Mouse (Mus musculus) retina, embryonic 14.5 days (tissue): ENCODE data around the gene Cep68.
"Not testable (repeated sequence)": the region's sequence is repeated elsewhere in the genome, so short reads cannot be mapped to it uniquely, and the experiment has no call there.

Experiments used
- DNase-seq: peaks from one replicate; pipeline ENCODE4 v3.0.0-alpha.2; 2015; ENCODE audit warnings: low spot score

Gene Cep68

DNA sequence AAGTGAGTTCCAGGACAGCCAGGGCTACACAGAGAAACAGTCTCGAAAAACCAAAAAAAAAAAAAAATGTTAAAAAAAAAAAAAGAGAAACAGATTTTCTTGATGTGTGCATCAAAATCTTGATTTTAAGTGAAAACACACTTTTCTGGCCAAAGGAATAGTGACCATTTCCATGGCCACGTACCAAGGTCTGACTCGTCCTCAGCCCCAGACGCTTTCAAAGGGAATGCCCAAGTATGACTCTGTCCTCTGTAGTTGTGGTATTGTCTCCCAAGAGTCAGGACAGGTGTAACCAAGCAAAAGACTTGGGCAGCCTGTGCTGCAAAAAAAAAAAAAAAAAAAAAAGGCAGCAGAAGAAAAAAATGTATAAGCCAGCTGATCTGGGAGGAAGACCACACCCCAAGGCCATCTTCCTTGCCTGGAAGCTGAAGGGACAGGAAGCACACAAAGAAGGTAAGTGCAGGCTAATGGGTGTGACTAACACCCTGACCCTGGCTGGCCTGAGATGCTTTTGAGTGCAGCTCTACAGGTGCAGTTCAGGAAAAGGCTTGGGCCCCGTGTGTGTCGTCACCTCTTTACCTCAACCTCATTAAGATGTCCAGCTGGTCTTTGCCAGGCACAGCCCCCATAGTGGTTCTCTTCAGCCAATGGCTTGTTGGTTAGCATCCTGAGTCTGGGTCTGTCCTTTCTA, 6.7 kb downstream of the Cep68 start:
- DNase-seq = no peak

DNA sequence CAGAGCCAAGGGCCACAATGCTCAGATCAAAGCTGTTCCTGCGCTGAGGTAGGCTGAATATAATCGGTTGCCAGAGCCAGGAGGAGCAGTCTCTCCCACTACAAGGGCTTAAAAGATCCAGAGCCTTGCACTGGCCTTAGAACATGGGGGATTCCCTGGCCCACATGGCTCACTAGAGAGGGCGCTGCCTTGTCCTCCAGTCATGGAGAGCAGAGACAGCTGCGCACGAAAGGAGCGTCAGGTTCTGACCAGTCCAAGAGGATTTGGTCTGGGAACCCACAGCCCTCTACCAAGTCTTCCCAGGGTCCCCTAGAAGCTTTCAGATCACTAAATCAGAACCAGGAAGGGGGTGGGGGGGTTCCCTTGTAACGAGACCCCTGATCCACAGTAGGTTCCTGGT, 7.9 kb downstream of the Cep68 start:
- DNase-seq = no peak

- no peak for DNase-seq
These were observed 8.9 kb downstream of the Cep68 start for GRCm38 (mm10) chr11:20240331-20240730.

- no peak for DNase-seq
These were observed 9.9 kb downstream of the Cep68 start for GRCm38 (mm10) chr11:20239279-20239861.

GRCm38 (mm10) chr11:20237976-20238375, 11.3 kb downstream of the Cep68 start:
- no peak for DNase-seq

DNA sequence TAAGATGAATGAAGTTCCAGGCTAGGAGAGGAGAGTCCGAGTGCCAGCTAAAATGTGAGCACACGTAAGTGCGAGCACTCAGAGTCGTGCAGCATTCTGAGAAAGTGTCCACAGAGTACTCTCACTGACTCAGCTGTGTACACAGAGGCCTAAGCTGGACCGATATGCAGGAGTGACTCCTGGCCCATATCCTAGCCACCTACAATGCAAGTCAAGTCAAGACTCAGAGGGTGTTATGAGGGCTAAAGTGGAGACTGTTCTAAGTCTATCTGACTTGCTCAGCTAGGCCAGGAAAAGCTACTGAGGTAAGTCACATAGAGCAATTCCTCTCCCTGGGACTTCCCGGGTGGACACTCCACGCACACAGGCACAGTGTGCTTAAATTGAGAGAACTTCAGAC, 12.2 kb downstream of the Cep68 start:
- no peak for DNase-seq

DNA sequence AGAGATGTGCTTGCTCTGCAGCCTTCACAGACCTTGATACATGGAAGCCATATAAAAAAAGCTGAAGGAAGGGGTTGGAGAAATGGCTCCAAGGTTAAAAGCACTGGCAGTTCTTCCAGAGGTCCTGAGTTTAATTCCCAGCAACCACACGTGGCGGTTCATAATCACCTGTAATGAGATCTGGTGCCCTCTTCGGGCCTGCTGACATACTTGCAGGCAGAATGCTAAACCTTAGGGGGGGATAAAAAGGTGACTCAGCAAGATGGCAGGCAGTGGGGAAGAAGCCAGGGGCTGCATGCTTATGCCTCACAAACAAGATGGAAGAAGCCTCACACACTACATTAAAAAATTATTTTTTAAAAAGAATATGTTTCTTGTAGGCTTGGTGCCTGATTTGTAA, 15.0 kb downstream of the Cep68 start:
- DNase-seq = no peak

DNA sequence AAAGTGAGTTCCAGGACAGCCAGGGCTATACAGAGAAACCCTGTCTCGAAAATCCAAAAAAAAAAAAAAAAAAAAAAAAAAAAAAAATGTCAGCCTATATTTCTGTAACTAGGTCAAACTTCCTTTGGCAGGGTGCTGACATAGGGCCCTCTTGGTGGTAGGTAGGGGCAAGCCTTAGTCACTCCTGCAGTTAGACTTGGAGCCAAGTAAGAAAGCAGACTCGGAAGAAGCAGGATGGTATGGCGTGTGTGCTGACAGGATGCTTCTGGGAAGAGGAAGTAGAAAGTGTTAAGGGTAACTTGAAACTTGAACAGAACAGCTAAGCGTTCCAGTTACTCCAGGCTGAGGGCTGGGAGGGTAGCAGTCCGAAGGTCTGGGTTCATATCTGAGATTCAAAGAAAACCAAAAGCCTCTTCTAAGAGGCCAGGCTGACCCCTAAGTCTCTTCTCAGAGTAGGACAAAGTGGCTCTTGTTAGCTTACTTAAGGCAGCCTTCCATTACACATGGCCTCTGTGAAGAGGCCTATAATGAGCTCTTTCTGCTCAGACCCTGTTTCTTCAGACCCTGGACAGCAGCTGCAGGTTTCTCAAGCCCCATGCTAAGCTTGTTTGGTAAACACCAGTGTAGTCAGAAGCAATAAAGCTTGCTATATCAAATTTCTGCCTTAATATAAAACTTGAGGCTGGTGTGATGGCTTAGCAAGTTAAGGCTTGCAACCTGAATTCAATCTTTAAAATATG, 17.0 kb downstream of the Cep68 start:
- no peak for DNase-seq

GRCm38 (mm10) chr11:20231128-20231878, 17.9 kb downstream of the Cep68 start:
- no peak for DNase-seq

- no peak for DNase-seq
These were observed 18.9 kb downstream of the Cep68 start for GRCm38 (mm10) chr11:20230286-20230685.

GRCm38 (mm10) chr11:20229311-20229710, 19.9 kb downstream of the Cep68 start:
- DNase-seq = no peak

DNA sequence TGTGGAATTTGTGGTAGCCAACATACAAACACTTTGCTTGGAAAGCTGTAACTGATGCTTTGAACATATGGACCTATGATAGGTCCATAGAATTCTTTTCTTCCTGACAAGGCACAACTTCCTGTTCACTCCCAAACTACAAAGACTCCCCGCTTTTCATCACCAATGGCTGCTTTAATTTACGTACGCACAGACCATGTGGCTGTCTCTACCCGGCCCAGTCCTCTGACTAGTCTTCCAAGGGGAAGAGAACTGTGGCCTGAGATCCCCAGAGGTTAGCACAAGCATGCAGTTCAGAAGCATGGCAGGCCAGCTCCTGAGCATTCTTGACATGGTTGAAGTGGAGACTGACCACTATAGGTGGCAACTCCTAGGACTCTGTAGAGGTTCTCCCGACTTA, 20.6 kb downstream of the Cep68 start:
- DNase-seq = no peak

- no peak for DNase-seq
These were observed 23.3 kb downstream of the Cep68 start for GRCm38 (mm10) chr11:20225938-20226337.

- DNase-seq = no peak
These were observed 25.0 kb downstream of the Cep68 start for GRCm38 (mm10) chr11:20224196-20224595.

DNA sequence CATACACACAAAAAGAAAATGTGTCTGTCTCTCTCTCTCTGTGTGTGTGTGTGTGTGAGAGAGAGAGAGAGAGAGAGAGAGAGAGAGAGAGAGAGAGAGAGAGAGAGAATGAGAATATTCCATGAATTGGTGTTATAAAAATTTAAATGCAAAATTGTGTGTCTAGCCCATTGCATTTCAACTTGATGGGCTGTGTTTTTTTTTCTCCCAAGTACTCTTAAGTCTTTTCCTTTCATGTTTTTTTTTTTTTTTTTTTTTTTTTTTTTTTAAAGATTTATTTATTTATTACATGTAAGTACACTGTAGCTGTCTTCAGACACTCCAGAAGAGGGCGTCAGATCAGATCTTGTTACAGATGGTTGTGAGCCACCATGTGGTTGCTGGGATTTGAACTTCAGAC, 27.6 kb downstream of the Cep68 start:
- not testable (repeated sequence) for DNase-seq

GRCm38 (mm10) chr11:20217227-20217626, 32.0 kb downstream of the Cep68 start:
- no peak for DNase-seq

- DNase-seq = no peak
These were observed 32.8 kb downstream of the Cep68 start for GRCm38 (mm10) chr11:20216415-20216814.

GRCm38 (mm10) chr11:20214779-20215178, 34.5 kb downstream of the Cep68 start:
- no peak for DNase-seq

- no peak for DNase-seq
These were observed 37.4 kb downstream of the Cep68 start for GRCm38 (mm10) chr11:20211838-20212237.

GRCm38 (mm10) chr11:20207589-20207988, 41.6 kb downstream of the Cep68 start:
- DNase-seq = no peak

DNA sequence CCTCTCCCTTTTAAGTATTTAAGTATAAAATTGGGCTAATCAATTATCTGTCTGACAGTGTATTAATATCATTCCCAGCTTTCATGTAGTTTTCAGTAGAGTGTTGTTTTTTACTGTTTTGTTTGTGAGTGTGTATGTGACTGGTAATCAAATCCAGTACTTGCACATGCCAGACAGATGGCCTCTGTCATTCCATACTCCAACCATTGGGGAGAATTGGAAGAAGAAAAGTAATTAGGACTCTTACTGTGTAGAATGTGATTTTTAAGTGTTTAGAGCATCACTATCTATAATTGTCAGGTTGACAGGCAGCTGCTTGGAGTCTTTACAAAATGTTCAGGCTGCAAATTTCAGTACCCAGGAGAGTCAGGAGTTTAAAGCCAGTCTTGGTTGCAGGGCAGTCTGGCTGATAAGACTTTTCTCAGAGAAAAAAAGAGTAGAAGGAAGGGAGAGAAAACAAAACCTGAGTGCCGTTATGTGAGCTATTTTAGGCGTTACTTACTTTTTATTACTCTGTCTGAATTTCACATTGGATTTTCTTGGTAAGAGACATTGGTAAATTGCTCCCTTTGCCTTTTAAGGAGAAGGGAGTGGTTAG, 42.5 kb downstream of the Cep68 start:
- no peak for DNase-seq

DNA sequence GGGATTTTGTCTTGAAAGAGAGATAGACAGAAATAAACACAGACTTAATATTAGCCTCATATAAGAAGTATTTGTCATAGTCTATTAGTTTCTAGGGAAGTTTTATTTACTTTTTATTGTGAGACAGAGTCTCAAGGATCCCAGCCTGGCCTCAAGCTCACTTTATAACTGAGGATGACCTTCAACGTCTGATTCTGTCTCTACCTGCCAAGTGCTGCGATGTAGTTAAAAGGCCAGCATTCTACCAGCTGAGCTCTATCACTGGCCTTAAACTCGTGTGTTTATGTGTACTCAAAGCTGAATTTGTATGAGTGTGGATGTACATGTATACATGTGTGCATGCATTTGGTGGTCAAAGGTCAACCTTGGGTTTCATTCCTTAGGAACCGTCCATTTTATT, 43.7 kb downstream of the Cep68 start:
- no peak for DNase-seq
